Mouse (Mus musculus): ENCODE data around the gene Asah2. TPM values are rescaled to one million over a fixed set of nuclear protein-coding genes. Genes with fewer than 3 reads are reported as not detected.
A peak's percentile ranks its signal among the peaks of the same experiment; 100 is the strongest.

Gene Asah2
- polyA plus RNA-seq, 1 experiment from 2014 or later, result 0.22 TPM

- Histone ChIP-seq H3K4me2 (ENCODE audit: low read length) (no peak overlapping the region), H3K4me1 (replicated peaks; ENCODE audit: control insufficient read depth, insufficient read depth, low read length) (no peaks in the 10 kb centered on the region), H3K27ac (ENCODE audit: low read length) (no peak overlapping the region), H3K4me3 (replicated peaks; ENCODE audit: low read length) (no peak overlapping the region), H3K9me3 (ENCODE audit: control insufficient read depth, low read length) (no peaks in the 10 kb centered on the region), H3K9ac (replicated peaks; ENCODE audit: low read depth, low read length) (no peak overlapping the region), H3K36me3 (ENCODE audit: control insufficient read depth, insufficient read depth) (no peaks in the 10 kb centered on the region), H3K27me3 (replicated peaks; ENCODE audit: control insufficient read depth, insufficient read depth, low read length) (no peaks in the 10 kb centered on the region)
- ATAC-seq, result no peak
- WGBS, result 92% methylated on average over 8 of the region's 8 CpGs
These were observed 21.3 kb upstream of the Asah2 start for GRCm38 (mm10) chr19:32129281-32129680.

GRCm38 (mm10) chr19:32127180-32127850 lies 19.3 kb upstream of the Asah2 start:
- no peaks in the 10 kb centered on the region for H3K9me3 ChIP-seq (ENCODE audit: control insufficient read depth, low read length)
- 80% methylated on average over 10 of the region's 10 CpGs for WGBS
- H3K4me3 ChIP-seq (replicated peaks; ENCODE audit: low read length), result no peak overlapping the region
- H3K4me1 ChIP-seq (replicated peaks; ENCODE audit: control insufficient read depth, insufficient read depth, low read length), result no peaks in the 10 kb centered on the region
- no peak overlapping the region for H3K9ac ChIP-seq (replicated peaks; ENCODE audit: low read depth, low read length)
- no peak overlapping the region for H3K27ac ChIP-seq (ENCODE audit: low read length)
- no peak overlapping the region for H3K4me2 ChIP-seq (ENCODE audit: low read length)
- H3K27me3 ChIP-seq (replicated peaks; ENCODE audit: control insufficient read depth, insufficient read depth, low read length), result no peaks in the 10 kb centered on the region
- no peaks in the 10 kb centered on the region for H3K36me3 ChIP-seq (ENCODE audit: control insufficient read depth, insufficient read depth)
- no peak for ATAC-seq

- Histone ChIP-seq H3K4me1 (replicated peaks; ENCODE audit: control insufficient read depth, insufficient read depth, low read length) (0 out of 2 replicates have a peak, but pooled peaks cover 2% of the 10 kb centered on the region), H3K36me3 (ENCODE audit: control insufficient read depth, insufficient read depth) (no peaks in the 10 kb centered on the region), H3K9me3 (ENCODE audit: control insufficient read depth, low read length) (no peaks in the 10 kb centered on the region), H3K27ac (ENCODE audit: low read length) (no peak overlapping the region), H3K27me3 (replicated peaks; ENCODE audit: control insufficient read depth, insufficient read depth, low read length) (no peaks in the 10 kb centered on the region), H3K4me3 (replicated peaks; ENCODE audit: low read length) (no peak overlapping the region), H3K9ac (replicated peaks; ENCODE audit: low read depth, low read length) (no peak overlapping the region), H3K4me2 (ENCODE audit: low read length) (no peak overlapping the region)
- ATAC-seq, result no peak
- 95% methylated on average over 9 of the region's 9 CpGs for WGBS
These were observed 16.1 kb upstream of the Asah2 start for GRCm38 (mm10) chr19:32124155-32124554.

GRCm38 (mm10) chr19:32123196-32123595 lies 15.2 kb upstream of the Asah2 start:
- Histone ChIP-seq H3K4me1 (replicated peaks; ENCODE audit: control insufficient read depth, insufficient read depth, low read length) (0 out of 2 replicates have a peak, but pooled peaks cover 2% of the 10 kb centered on the region), H3K27ac (ENCODE audit: low read length) (no peak overlapping the region), H3K36me3 (ENCODE audit: control insufficient read depth, insufficient read depth) (no peaks in the 10 kb centered on the region), H3K4me2 (ENCODE audit: low read length) (no peak overlapping the region), H3K9ac (replicated peaks; ENCODE audit: low read depth, low read length) (no peak overlapping the region), H3K27me3 (replicated peaks; ENCODE audit: control insufficient read depth, insufficient read depth, low read length) (no peaks in the 10 kb centered on the region), H3K9me3 (ENCODE audit: control insufficient read depth, low read length) (no peaks in the 10 kb centered on the region), H3K4me3 (replicated peaks; ENCODE audit: low read length) (no peak overlapping the region)
- ATAC-seq, result peak; percentile 59; the same call in 1 of the 2 replicates
- whole genome bisulfite sequencing, result 60% methylated on average over 5 of the region's 5 CpGs

GRCm38 (mm10) chr19:32120798-32121197 lies 12.8 kb upstream of the Asah2 start:
- Histone ChIP-seq H3K4me2 (ENCODE audit: low read length) (no peak overlapping the region), H3K27ac (ENCODE audit: low read length) (no peak overlapping the region), H3K9ac (replicated peaks; ENCODE audit: low read depth, low read length) (no peak overlapping the region), H3K4me1 (replicated peaks; ENCODE audit: control insufficient read depth, insufficient read depth, low read length) (0 out of 2 replicates have a peak, but pooled peaks cover 2% of the 10 kb centered on the region), H3K4me3 (replicated peaks; ENCODE audit: low read length) (no peak overlapping the region), H3K36me3 (ENCODE audit: control insufficient read depth, insufficient read depth) (no peaks in the 10 kb centered on the region), H3K9me3 (ENCODE audit: control insufficient read depth, low read length) (no peaks in the 10 kb centered on the region), H3K27me3 (replicated peaks; ENCODE audit: control insufficient read depth, insufficient read depth, low read length) (no peaks in the 10 kb centered on the region)
- 92% methylated on average over 1 of the region's 1 CpGs for WGBS
- no peak for ATAC-seq

- Histone ChIP-seq H3K36me3 (ENCODE audit: control insufficient read depth, insufficient read depth) (no peaks in the 10 kb centered on the region), H3K4me2 (ENCODE audit: low read length) (no peak overlapping the region), H3K9me3 (ENCODE audit: control insufficient read depth, low read length) (no peaks in the 10 kb centered on the region), H3K27ac (ENCODE audit: low read length) (no peak overlapping the region), H3K27me3 (replicated peaks; ENCODE audit: control insufficient read depth, insufficient read depth, low read length) (no peaks in the 10 kb centered on the region), H3K4me3 (replicated peaks; ENCODE audit: low read length) (no peak overlapping the region), H3K4me1 (replicated peaks; ENCODE audit: control insufficient read depth, insufficient read depth, low read length) (0 out of 2 replicates have a peak, but pooled peaks cover 2% of the 10 kb centered on the region), H3K9ac (replicated peaks; ENCODE audit: low read depth, low read length) (no peak overlapping the region)
- ATAC-seq, result no peak
- WGBS, result 85% methylated on average over 2 of the region's 2 CpGs
These were observed 11.7 kb upstream of the Asah2 start for GRCm38 (mm10) chr19:32119666-32120065.

- Histone ChIP-seq H3K36me3 (ENCODE audit: control insufficient read depth, insufficient read depth) (no peaks in the 10 kb centered on the region), H3K4me3 (replicated peaks; ENCODE audit: low read length) (no peak overlapping the region), H3K27ac (ENCODE audit: low read length) (no peak overlapping the region), H3K9ac (replicated peaks; ENCODE audit: low read depth, low read length) (no peak overlapping the region), H3K9me3 (ENCODE audit: control insufficient read depth, low read length) (no peaks in the 10 kb centered on the region), H3K4me1 (replicated peaks; ENCODE audit: control insufficient read depth, insufficient read depth, low read length) (0 out of 2 replicates have a peak, but pooled peaks cover 2% of the 10 kb centered on the region), H3K4me2 (ENCODE audit: low read length) (no peak overlapping the region), H3K27me3 (replicated peaks; ENCODE audit: control insufficient read depth, insufficient read depth, low read length) (no peaks in the 10 kb centered on the region)
- no peak for ATAC-seq
- WGBS, result 85% methylated on average over 3 of the region's 3 CpGs
These were observed 10.5 kb upstream of the Asah2 start for GRCm38 (mm10) chr19:32118496-32118895.

- WGBS, result 84% methylated on average over 6 of the region's 6 CpGs
- Histone ChIP-seq H3K4me2 (ENCODE audit: low read length) (no peak overlapping the region), H3K9me3 (ENCODE audit: control insufficient read depth, low read length) (no peaks in the 10 kb centered on the region), H3K27me3 (replicated peaks; ENCODE audit: control insufficient read depth, insufficient read depth, low read length) (no peaks in the 10 kb centered on the region), H3K4me1 (replicated peaks; ENCODE audit: control insufficient read depth, insufficient read depth, low read length) (0 out of 2 replicates have a peak, but pooled peaks cover 2% of the 10 kb centered on the region), H3K4me3 (replicated peaks; ENCODE audit: low read length) (no peak overlapping the region), H3K36me3 (ENCODE audit: control insufficient read depth, insufficient read depth) (no peaks in the 10 kb centered on the region), H3K27ac (ENCODE audit: low read length) (no peak overlapping the region), H3K9ac (replicated peaks; ENCODE audit: low read depth, low read length) (no peak overlapping the region)
- no peak for ATAC-seq
These were observed 9.5 kb upstream of the Asah2 start for GRCm38 (mm10) chr19:32117484-32118018.

GRCm38 (mm10) chr19:32111866-32112790 lies 4.1 kb upstream of the Asah2 start:
- WGBS, result 92% methylated on average over 8 of the region's 8 CpGs
- Histone ChIP-seq H3K4me1 (replicated peaks; ENCODE audit: control insufficient read depth, insufficient read depth, low read length) (no peaks in the 10 kb centered on the region), H3K9ac (replicated peaks; ENCODE audit: low read depth, low read length) (no peak overlapping the region), H3K4me2 (ENCODE audit: low read length) (no peak overlapping the region), H3K27me3 (replicated peaks; ENCODE audit: control insufficient read depth, insufficient read depth, low read length) (no peaks in the 10 kb centered on the region), H3K9me3 (ENCODE audit: control insufficient read depth, low read length) (no peaks in the 10 kb centered on the region), H3K27ac (ENCODE audit: low read length) (no peak overlapping the region), H3K4me3 (replicated peaks; ENCODE audit: low read length) (no peak overlapping the region), H3K36me3 (ENCODE audit: control insufficient read depth, insufficient read depth) (no peaks in the 10 kb centered on the region)
- no peak for ATAC-seq

Data from forebrain, embryonic 16.5 days (tissue).